Comparison of ENCODE assay signal across 22 mouse cellular contexts in the genomic region with DNA sequence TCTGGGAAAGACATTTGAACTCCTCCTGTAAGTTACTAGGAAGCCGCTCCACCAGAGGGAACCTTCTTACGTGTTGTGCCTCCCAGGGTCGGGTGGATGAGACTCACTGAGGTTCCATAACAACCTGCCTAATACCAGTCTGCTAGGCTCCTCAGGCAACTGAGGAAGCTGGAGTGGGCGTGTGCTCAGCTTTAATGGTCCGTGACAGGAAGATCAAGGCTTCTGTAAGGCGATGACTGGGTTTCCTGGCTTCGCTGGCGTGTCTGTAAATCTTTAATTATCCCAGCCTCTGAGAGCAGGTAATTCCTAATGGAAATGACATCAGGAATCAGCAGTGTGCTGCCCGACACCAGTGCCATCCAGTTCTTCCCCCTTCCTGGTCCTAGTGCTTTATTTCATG. TPM values are rescaled to one million over a fixed set of nuclear protein-coding genes. Genes with fewer than 3 reads are reported as not detected.
DNase-seq lines count a peak whose midpoint lies in the region; ATAC-seq and TF ChIP-seq lines count a peak whose summit lies in the region.
"Had no signal": no experiment of that assay in that cellular context is flagged by ENCODE, and none has a peak within 500 bp of the region (broad histone marks: within the 10 kb centered on the region; RNA-seq: fewer than 3 reads in every experiment).

No protein-coding gene starts in this region.

- peak overlapping the region; percentile 65 for H3K27ac ChIP-seq in kidney, embryonic 16.5 days (ENCODE audit: low read length)
- no peak overlapping the region for H3K27ac ChIP-seq in hindbrain, postnatal 0 days
- no peak overlapping the region for H3K27ac ChIP-seq in cerebellum, adult 2 months (ENCODE audit: insufficient read depth, low read length)
- H3K27ac ChIP-seq: forebrain, embryonic 12.5 days; heart, adult 2 months; hindbrain, embryonic 13.5 days; left cerebral cortex, adult 2 months; limb, embryonic 15.5 days; macrophage; midbrain, embryonic 10.5 days had no signal

- H3K4me1 ChIP-seq in kidney, embryonic 16.5 days (ENCODE audit: insufficient read depth, low read length): peaks cover 26% of the 10 kb centered on the region
- H3K4me1 ChIP-seq in hindbrain, postnatal 0 days (ENCODE audit: insufficient read depth, low read length): no peaks in the 10 kb centered on the region
- peaks cover 3% of the 10 kb centered on the region for H3K4me1 ChIP-seq in cerebellum, adult 2 months (ENCODE audit: control insufficient read depth, insufficient read depth, low read length)

- no peak for TF ChIP-seq CTCF in hindbrain, postnatal 0 days (IDR thresholded peaks at IDR 0.05; ENCODE audit: low read depth)
- no peak for TF ChIP-seq CTCF in cerebellum, adult 2 months (IDR thresholded peaks at IDR 0.05; ENCODE audit: borderline replicate concordance, insufficient read depth, low read depth, low read length)

- no peak for TF ChIP-seq POLR2A in cerebellum, adult 2 months (IDR thresholded peaks at IDR 0.05; ENCODE audit: borderline replicate concordance, insufficient read depth, low read length)

- DNase-seq in embryo, embryonic 10.5 days (ENCODE audit: low spot score): peak; percentile 15
- no peak for DNase-seq in embryo, embryonic 9.5 days (ENCODE audit: extremely low spot score)
- peak; percentile 67 for DNase-seq in kidney, adult 18-20 months
- peak; percentile 51 to 68 for DNase-seq in kidney, postnatal 4 days
- DNase-seq in adrenal gland, adult 18-20 months (ENCODE audit: low spot score in 2 of 2): no peak
- no peak for DNase-seq in hindbrain, postnatal 0 days (ENCODE audit: low spot score)
- DNase-seq in cerebellum, adult 2 months: no peak
- DNase-seq: adrenal gland, postnatal 10 days; cerebellum, adult 18-20 months; cerebellum, postnatal 36 days; gastrocnemius, postnatal 36 days; heart, adult 2 months; left cerebral cortex, postnatal 4 days; thymus, postnatal 25 days had no signal

- peak; percentile 88 for ATAC-seq in kidney, embryonic 16.5 days (ENCODE audit: low FRiP score, low TSS enrichment)
- ATAC-seq in hindbrain, postnatal 0 days: no peak
- ATAC-seq: intestine, embryonic 16.5 days had no signal

- H3K9ac ChIP-seq in kidney, embryonic 16.5 days (replicated peaks; ENCODE audit: low read length): no peak overlapping the region
- no peak overlapping the region for H3K9ac ChIP-seq in hindbrain, postnatal 0 days (replicated peaks; ENCODE audit: low read length)
- H3K9ac ChIP-seq: forebrain, embryonic 12.5 days; hindbrain, embryonic 13.5 days; limb, embryonic 15.5 days had no signal

- H3K36me3 ChIP-seq in kidney, embryonic 16.5 days (ENCODE audit: insufficient read depth, low read length): peaks cover 5% of the 10 kb centered on the region; the same call in 1 of the 2 replicates
- H3K36me3 ChIP-seq in hindbrain, postnatal 0 days (ENCODE audit: insufficient read depth, low read length): peaks cover 10% of the 10 kb centered on the region

- WGBS in kidney, embryonic 16.5 days: 14% methylated on average over 9 of the region's 9 CpGs
- 70% methylated on average over 9 of the region's 9 CpGs for WGBS in hindbrain, postnatal 0 days
- 79% methylated on average over 9 of the region's 9 CpGs for WGBS in cerebellum, adult 2 months

- no peaks in the 10 kb centered on the region for H3K9me3 ChIP-seq in kidney, embryonic 16.5 days (ENCODE audit: low read length)
- H3K9me3 ChIP-seq in hindbrain, postnatal 0 days (ENCODE audit: low read length): no peaks in the 10 kb centered on the region
- H3K9me3 ChIP-seq: forebrain, embryonic 12.5 days; hindbrain, embryonic 13.5 days; limb, embryonic 15.5 days; midbrain, embryonic 10.5 days had no signal

- no peak overlapping the region for H3K4me3 ChIP-seq in kidney, embryonic 16.5 days (ENCODE audit: low read length)
- no peak overlapping the region for H3K4me3 ChIP-seq in hindbrain, postnatal 0 days (ENCODE audit: low read length)
- H3K4me3 ChIP-seq in cerebellum, adult 2 months (replicated peaks; ENCODE audit: insufficient read depth, low read depth, low read length): no peak overlapping the region
- H3K4me3 ChIP-seq: forebrain, embryonic 12.5 days; heart, adult 2 months; hindbrain, embryonic 13.5 days; left cerebral cortex, adult 2 months; limb, embryonic 15.5 days; midbrain, embryonic 10.5 days had no signal

- no peaks in the 10 kb centered on the region for H3K27me3 ChIP-seq in kidney, embryonic 16.5 days (ENCODE audit: insufficient read depth, low read length)
- H3K27me3 ChIP-seq in hindbrain, postnatal 0 days (ENCODE audit: insufficient read depth, low read length): no peaks in the 10 kb centered on the region
- H3K27me3 ChIP-seq in cerebellum, adult 2 months (ENCODE audit: control insufficient read depth, insufficient read depth, low read length): no peaks in the 10 kb centered on the region
- H3K27me3 ChIP-seq: hindbrain, embryonic 13.5 days; limb, embryonic 15.5 days had no signal

- H3K4me2 ChIP-seq in kidney, embryonic 16.5 days (replicated peaks; ENCODE audit: low read depth, low read length): no peak overlapping the region
- H3K4me2 ChIP-seq in hindbrain, postnatal 0 days (ENCODE audit: low read depth, low read length): no peak overlapping the region
- H3K4me2 ChIP-seq: forebrain, embryonic 12.5 days; hindbrain, embryonic 13.5 days; limb, embryonic 15.5 days had no signal

RNA-seq across cellular contexts. Expression of a gene that starts 0.4 kb away (rescaled TPM):
- polyA plus RNA-seq in kidney, embryonic 16.5 days (2015; fragmentation: Nextera tagmentation; extraction: Ambion mirVana): 74.6 and 77.0 TPM in 2 replicates
- 10 to 100 TPM; 44.3 to 64.2 TPM for total RNA-seq in adrenal gland, adult 18-20 months (2021)
- 18.8 and 23.5 TPM in 2 replicates for total RNA-seq in hindbrain, postnatal 0 days (2014; rRNA removed)
- 31.4 and 32.8 TPM in 2 replicates for polyA plus RNA-seq in hindbrain, postnatal 0 days (2015; fragmentation: Nextera tagmentation; extraction: Ambion mirVana)
- polyA plus RNA-seq in cerebellum, adult 2 months (2012; rRNA removed): 30.2 and 34.7 TPM in 2 replicates

Comparison
In these comparisons a context has a peak if more than half of its experiments do, and no peak if none do; other contexts are left out.
1. DNase-seq: peak in embryo, embryonic 10.5 days (single experiment), kidney, adult 18-20 months (single experiment) and kidney, postnatal 4 days (2 of 2); none in embryo, embryonic 9.5 days (single experiment), adrenal gland, adult 18-20 months (0 of 2), hindbrain, postnatal 0 days (single experiment) and cerebellum, adult 2 months (0 of 2).